Mouse (Mus musculus) midbrain, embryonic 14.5 days (tissue): ENCODE results near the gene Acp2. TPM values are rescaled to one million over a fixed set of nuclear protein-coding genes. Genes with fewer than 3 reads are reported as not detected.

Experiments
- ATAC-seq: fragments of 200-750 bp; cut with Nextera tagmentation; 2 replicates; pipeline ENCODE4 v1.8.0; 2017; ENCODE audit warnings: moderate number of reproducible peaks, moderate library complexity; ENCODE audit not compliant: low FRiP score, low TSS enrichment
- DNase-seq: peaks from one replicate; pipeline ENCODE4 v3.0.0-alpha.2; 2015
- H3K27ac ChIP-seq: fragments of 300-500 bp; sonication (generic); replicated peaks from 2 replicates; pipeline ENCODE4 v1.5.1; 2014; ENCODE audit warnings: mild to moderate bottlenecking, low read depth, low read length, moderate library complexity
- H3K27me3 ChIP-seq: fragments of 300-500 bp; sonication (generic); 2 replicates; pipeline ENCODE4 v1.6.1; 2014; ENCODE audit warnings: low read length, control low read depth, mixed read lengths; ENCODE audit not compliant: control insufficient read depth, insufficient read depth
- H3K36me3 ChIP-seq: fragments of 300-500 bp; sonication (generic); 2 replicates; pipeline ENCODE4 v1.6.1; 2014; ENCODE audit warnings: low read length, control low read depth; ENCODE audit not compliant: control insufficient read depth, insufficient read depth
- H3K4me1 ChIP-seq: fragments of 300-500 bp; sonication (generic); 2 replicates; pipeline ENCODE4 v1.6.1; 2014; ENCODE audit warnings: mild to moderate bottlenecking, antibody characterized with exemption, low read length, control low read depth; ENCODE audit not compliant: control insufficient read depth, insufficient read depth
- H3K4me2 ChIP-seq: fragments of 300-500 bp; sonication (generic); 2 replicates; pipeline ENCODE4 v1.6.1; 2014; ENCODE audit warnings: mild to moderate bottlenecking, low read length, moderate library complexity
- H3K4me3 ChIP-seq: fragments of 300-500 bp; sonication (generic); replicated peaks from 2 replicates; pipeline ENCODE4 v1.5.1; 2014; ENCODE audit warnings: low read depth, low read length
- H3K9ac ChIP-seq: fragments of 300-500 bp; sonication (generic); replicated peaks from 2 replicates; pipeline ENCODE4 v1.6.1; 2014; ENCODE audit warnings: mild to moderate bottlenecking, low read length, moderate library complexity
- H3K9me3 ChIP-seq: fragments of 300-500 bp; sonication (generic); 2 replicates; pipeline ENCODE4 v1.6.1; 2016; ENCODE audit warnings: low read length, control low read depth, mixed read lengths; ENCODE audit not compliant: control insufficient read depth
- WGBS: fragments of 180-500 bp; shearing (Covaris S2); extraction: QIAGEN DNeasy Blood & Tissue Kit; methylation state at CpG from one replicate; pipeline ENCODE4 v1.1.7; 2014; 5-methylcytosine and 5-hydroxymethylcytosine counted together
- polyA plus RNA-seq: library from polyadenylated mRNA; unstranded; fragments of >200 nt; fragmentation: Nextera tagmentation; extraction: Ambion mirVana; gene quantifications from 2 replicates; pipeline ENCODE4 v1.2.1, GENCODE M21; 2014

The Acp2 gene
- polyA plus RNA-seq, 1 experiment from 2014 or later, result 50.8 TPM

DNA sequence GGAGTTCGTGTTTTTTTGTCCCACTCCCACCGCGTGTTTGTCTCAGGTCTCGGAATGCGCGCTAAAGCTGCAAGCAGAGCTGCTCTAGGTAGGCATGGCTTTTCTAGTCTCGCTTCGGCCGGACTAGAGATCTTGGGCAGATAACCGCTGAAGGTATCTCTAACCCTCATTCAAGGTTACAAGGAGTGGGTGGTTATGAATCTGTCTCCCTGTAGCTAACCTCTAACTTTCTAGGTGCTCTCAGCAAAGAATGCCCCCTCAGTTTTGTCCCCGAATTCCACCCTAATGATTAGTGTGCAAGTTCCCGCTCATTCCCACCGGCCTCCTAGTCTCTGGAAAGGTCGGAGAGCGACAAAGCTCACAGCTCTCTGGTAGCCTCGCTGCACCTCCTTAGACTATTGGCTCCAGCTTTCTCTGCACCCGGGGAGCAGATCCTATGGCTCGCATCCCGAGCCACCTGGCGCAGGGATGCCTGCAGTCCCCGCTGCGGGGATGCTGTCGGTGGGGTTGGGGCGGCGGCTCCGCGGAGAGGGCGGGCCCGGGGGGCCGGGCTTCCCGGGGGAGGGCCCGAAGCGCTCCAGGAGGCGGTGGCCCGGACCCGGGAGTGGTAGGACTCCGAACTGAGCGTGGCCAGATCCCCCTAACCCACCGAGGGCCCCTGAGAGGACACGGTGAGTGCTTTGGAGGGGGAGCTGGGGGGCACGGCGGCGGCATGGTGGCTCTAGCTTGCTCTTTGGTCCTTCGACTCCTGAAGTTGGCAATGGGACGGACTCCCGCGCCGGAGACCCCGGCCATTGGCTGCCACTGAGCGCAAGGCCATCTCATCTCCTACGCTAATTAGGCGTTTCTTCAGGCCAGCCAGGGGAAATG is 53.8 kb downstream of the Acp2 start:
- Histone ChIP-seq H3K36me3 (no peaks in the 10 kb centered on the region), H3K4me2 (peak overlapping the region; percentile 99), H3K4me3 (peak overlapping the region; percentile 50), H3K9ac (peak overlapping the region; percentile 56), H3K4me1 (peaks cover 23% of the 10 kb centered on the region), H3K27ac (no peak overlapping the region), H3K27me3 (peaks cover 10% of the 10 kb centered on the region; the same call in 1 of the 2 replicates), H3K9me3 (no peaks in the 10 kb centered on the region)
- under 1% methylated on average over 52 of the region's 52 CpGs for WGBS
- ATAC-seq, result peak; percentile 57
- DNase-seq, result peak; percentile 60

DNA sequence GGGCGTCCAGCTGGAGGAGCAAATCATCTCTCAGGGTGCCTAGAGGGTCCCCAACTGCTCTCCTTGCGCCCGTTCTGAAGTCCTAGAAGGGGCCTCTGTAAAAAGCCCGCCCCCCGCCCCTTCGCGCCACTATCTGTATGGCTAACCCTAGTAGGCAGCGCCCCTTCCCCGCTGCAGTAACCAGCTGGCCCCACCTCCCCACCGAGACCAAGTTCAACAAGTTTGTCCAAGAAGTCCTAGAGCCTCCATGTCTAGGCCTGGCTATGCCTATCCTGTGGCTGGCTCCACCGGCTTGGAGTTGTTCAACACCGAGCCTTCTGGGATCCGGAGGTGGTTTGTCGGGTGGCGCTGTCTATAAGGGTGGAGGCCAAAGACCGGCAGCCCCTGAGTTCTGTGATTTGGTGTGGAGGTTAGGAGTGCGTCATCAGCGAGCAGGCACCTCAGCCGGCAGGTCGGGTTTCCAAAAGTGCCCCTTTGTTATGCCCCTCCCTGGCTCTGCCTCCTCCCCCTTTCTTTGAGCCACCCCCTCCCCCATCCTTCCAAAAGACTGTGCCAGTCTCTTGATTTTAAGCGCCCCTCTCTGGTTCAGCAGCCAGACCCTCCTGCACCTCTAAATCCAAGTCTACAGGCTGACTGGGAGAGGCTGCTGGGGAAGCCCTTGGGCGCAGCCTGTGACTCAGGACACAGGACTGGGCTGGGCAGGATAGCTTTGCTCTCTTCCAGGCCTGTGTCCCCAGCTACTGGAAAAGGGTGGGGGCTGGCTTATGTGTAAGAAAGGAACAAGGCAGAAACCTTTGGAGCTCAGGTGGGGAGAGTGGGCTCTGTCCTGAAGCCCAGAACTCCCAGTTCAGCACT is 54.7 kb downstream of the Acp2 start:
- WGBS, result 1% methylated on average over 22 of the region's 22 CpGs
- DNase-seq (peak; percentile 62), ATAC-seq (peak; percentile 40)
- Histone ChIP-seq H3K4me2 (peak overlapping the region; percentile 99), H3K36me3 (no peaks in the 10 kb centered on the region), H3K27me3 (peaks cover 10% of the 10 kb centered on the region; the same call in 1 of the 2 replicates), H3K4me3 (peak overlapping the region; percentile 50), H3K4me1 (peaks cover 23% of the 10 kb centered on the region), H3K9me3 (no peaks in the 10 kb centered on the region), H3K9ac (peak overlapping the region; percentile 56), H3K27ac (peak overlapping the region; percentile 22; the same call in 1 of the 2 replicates)

DNA sequence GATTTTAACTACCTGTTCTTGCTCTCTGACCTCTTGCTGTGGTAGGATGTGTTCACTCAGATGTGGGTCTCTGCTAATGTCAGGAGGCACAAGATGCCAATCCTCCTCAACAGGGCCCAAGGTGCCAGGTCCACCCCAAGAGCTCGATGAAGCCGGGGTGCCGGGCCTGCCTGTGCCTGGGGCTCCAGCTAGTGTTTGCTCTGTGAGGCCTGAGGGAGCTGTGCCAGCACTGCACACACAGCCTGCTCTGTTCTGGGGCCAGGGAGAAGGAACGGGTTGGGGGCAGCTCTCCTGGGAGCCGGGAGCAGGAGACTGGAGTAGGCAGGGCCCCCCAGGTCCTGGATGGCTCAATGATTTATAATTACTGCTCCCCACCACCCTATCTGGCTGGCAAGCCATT is 55.4 kb downstream of the Acp2 start:
- Histone ChIP-seq H3K27ac (peak overlapping the region; percentile 22; the same call in 1 of the 2 replicates), H3K4me1 (peaks cover 23% of the 10 kb centered on the region), H3K9ac (peak overlapping the region; percentile 29; the same call in 1 of the 2 replicates), H3K9me3 (no peaks in the 10 kb centered on the region), H3K4me2 (peak overlapping the region; percentile 99), H3K27me3 (peaks cover 10% of the 10 kb centered on the region; the same call in 1 of the 2 replicates), H3K36me3 (0 out of 2 replicates have a peak, but pooled peaks cover 4% of the 10 kb centered on the region), H3K4me3 (no peak overlapping the region)
- peak; percentile 20 for DNase-seq
- WGBS, result 56% methylated on average over 5 of the region's 5 CpGs
- no peak for ATAC-seq

DNA sequence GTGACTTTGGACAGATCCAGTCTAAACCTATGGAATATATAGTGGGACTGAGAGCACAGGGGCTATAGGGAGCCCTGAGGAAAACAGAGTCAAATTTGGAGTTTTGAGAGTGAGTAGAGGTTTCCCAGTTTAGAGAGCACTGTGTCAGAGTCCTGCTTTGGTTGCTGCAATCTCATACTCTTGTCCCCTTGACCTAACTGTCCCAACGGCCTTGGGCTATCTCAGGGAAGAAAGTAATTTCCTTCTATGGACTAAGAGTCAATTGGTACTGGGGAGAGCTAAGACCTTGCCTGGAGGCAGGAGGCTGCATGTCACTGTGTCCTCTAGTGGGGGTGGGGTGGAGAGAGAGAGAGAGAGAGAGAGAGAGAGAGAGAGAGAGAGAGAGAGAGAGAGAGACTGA is 56.1 kb downstream of the Acp2 start:
- H3K9ac ChIP-seq, result no peak overlapping the region
- H3K27ac ChIP-seq, result no peak overlapping the region
- no peak overlapping the region for H3K4me3 ChIP-seq
- no peak overlapping the region for H3K4me2 ChIP-seq
- WGBS, result 68% methylated on average over 1 of the region's 1 CpGs
- peaks cover 10% of the 10 kb centered on the region; the same call in 1 of the 2 replicates for H3K27me3 ChIP-seq
- ATAC-seq (no peak), DNase-seq (no peak)
- no peaks in the 10 kb centered on the region for H3K9me3 ChIP-seq
- 0 out of 2 replicates have a peak, but pooled peaks cover 4% of the 10 kb centered on the region for H3K36me3 ChIP-seq
- H3K4me1 ChIP-seq, result peaks cover 23% of the 10 kb centered on the region

DNA sequence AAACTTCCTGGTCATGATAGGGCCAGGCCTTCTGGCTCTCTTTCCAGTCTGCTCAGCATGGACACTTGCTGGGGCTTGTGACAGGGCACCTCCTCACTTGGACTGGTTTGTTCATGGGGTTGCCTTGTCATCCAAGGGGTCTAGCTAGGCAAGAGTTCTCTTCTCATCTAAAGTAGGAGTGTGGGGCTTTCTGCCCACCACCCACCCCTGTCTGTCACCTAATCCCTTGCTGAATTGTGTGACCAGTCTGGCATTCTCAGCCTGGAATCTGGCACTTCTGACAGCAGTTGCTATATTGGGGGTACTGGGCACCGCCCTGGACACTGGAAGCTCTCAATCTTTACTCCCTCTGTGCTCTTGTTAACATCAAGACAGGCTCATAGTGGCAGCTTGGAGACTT is 56.8 kb downstream of the Acp2 start:
- 0 out of 2 replicates have a peak, but pooled peaks cover 4% of the 10 kb centered on the region for H3K36me3 ChIP-seq
- no peaks in the 10 kb centered on the region for H3K9me3 ChIP-seq
- ATAC-seq, result no peak
- no peak overlapping the region for H3K9ac ChIP-seq
- 91% methylated on average over 1 of the region's 1 CpGs for WGBS
- no peak overlapping the region for H3K4me2 ChIP-seq
- no peak for DNase-seq
- H3K27me3 ChIP-seq, result peaks cover 10% of the 10 kb centered on the region; the same call in 1 of the 2 replicates
- peaks cover 28% of the 10 kb centered on the region for H3K4me1 ChIP-seq
- no peak overlapping the region for H3K27ac ChIP-seq
- H3K4me3 ChIP-seq, result no peak overlapping the region

Other genes starting within 250 kb of the Acp2 start
- gene Rapsn, start 167.3 kb upstream of the Acp2 start, polyA plus RNA-seq, result 0.57 TPM in 2 replicates
- gene Psmc3, start 148.9 kb upstream of the Acp2 start, polyA plus RNA-seq, result 232 and 271 TPM in 2 replicates
- gene Slc39a13, start 132.5 kb upstream of the Acp2 start, polyA plus RNA-seq, result 21.9 and 26.7 TPM in 2 replicates
- 1.2 and 2.4 TPM in 2 replicates for gene Spi1, start 120.5 kb upstream of the Acp2 start, polyA plus RNA-seq
- not detected in 2 replicates for gene Mybpc3, start 84.7 kb upstream of the Acp2 start, polyA plus RNA-seq
- gene Madd, start 19.0 kb upstream of the Acp2 start, polyA plus RNA-seq, result 43.3 and 56.3 TPM in 2 replicates
- gene Nr1h3, start 51 bp upstream of the Acp2 start, polyA plus RNA-seq, result 0.90 and 2.6 TPM in 2 replicates
- 10.6 and 14.6 TPM in 2 replicates for gene Ddb2, start 34.1 kb downstream of the Acp2 start, polyA plus RNA-seq
- gene Pacsin3, start 53.1 kb downstream of the Acp2 start, polyA plus RNA-seq, result 8.2 and 11.4 TPM in 2 replicates
- 64.2 and 71.8 TPM in 2 replicates for gene Arfgap2, start 62.1 kb downstream of the Acp2 start, polyA plus RNA-seq
- 175 and 176 TPM in 2 replicates for gene 1110051M20Rik, start 241.8 kb downstream of the Acp2 start, polyA plus RNA-seq